In the genomic region with DNA sequence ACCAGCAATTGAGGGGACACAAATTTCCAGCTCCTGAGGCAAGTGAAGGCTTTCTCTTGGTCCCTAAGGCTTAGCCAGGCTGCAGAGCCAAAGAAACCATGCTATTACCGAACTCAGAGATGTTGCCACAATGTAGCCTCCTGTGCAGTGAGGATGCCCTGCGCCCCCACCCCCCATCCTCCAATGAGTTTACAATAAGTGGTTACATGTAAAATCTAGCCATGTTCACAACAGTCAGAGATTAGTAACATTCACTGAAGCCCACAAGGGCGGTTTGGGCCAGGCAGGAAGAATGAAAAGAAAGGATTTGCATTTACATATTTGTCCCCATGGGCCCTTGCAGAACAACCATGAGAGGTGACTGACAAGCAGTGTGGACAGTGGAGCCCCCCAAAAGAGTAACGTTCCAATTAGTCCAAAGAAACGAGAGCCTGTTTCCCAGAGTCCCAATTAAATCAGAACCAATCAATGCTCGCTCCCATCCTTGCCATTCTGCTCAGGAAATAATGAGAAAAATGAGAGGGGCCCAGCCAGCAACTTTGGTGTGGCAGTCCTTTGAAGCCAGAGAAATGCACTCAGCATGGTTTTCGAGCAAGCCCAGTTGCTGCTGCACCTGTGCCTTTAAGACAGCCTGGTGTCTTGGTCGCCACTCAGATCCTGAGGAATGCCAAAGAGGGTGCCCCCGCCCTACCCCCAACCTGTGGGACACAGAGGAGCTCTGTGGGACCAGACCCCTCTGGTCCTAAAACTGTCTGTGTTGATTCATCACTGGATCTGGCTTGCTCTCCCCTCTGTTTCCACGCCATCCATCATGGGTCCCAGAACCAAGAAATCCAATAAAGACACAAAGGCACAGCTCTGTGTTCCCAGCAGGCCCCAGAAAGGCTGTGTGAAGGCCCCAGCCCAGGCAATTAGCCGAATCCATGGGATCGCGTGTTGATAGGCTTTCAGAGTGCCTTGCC, we compare ENCODE assay signal across 11 mouse cellular contexts.
DNase-seq lines count a peak whose midpoint lies in the region; ATAC-seq lines count a peak whose summit lies in the region.
"Had no signal": no experiment of that assay in that cellular context is flagged by ENCODE, and none has a peak within 500 bp of the region (broad histone marks: within the 10 kb centered on the region; RNA-seq: fewer than 3 reads in every experiment).

No protein-coding gene starts in this region.

- H3K27ac ChIP-seq in hindbrain, embryonic 11.5 days (ENCODE audit: low read depth, low read length) = peak overlapping the region; percentile 39
- H3K27ac ChIP-seq in midbrain, embryonic 13.5 days = peak overlapping the region; percentile 75
- no peak overlapping the region for H3K27ac ChIP-seq in kidney, embryonic 14.5 days (ENCODE audit: low read depth, low read length)
- H3K27ac ChIP-seq: heart, embryonic 13.5 days had no signal

- ATAC-seq in hindbrain, embryonic 11.5 days (ENCODE audit: low FRiP score) = peak; percentile 58
- ATAC-seq in midbrain, embryonic 13.5 days = peak; percentile 86
- ATAC-seq in kidney, embryonic 14.5 days (ENCODE audit: low FRiP score, low TSS enrichment) = no peak
- no peak for ATAC-seq in cerebellum, adult (ENCODE audit: insufficient number of reproducible peaks, low FRiP score, low TSS enrichment)
- ATAC-seq: activated CD4-positive, CD25-positive, alpha-beta regulatory T cell, adult 4 months had no signal

- DNase-seq in Muller cell, postnatal 12 days (ENCODE audit: inconsistent ontology term) = peak; percentile 33
- peak; percentile 39 for DNase-seq in embryo, embryonic 11.5 days (ENCODE audit: low read depth, low spot score)
- peak; percentile 38 for DNase-seq in hindbrain, embryonic 11.5 days (ENCODE audit: low spot score)
- DNase-seq in spleen, adult 18-20 months = no peak
- DNase-seq: cerebellum, adult 11-12 months; liver had no signal

- H3K4me2 ChIP-seq in hindbrain, embryonic 11.5 days (replicated peaks; ENCODE audit: low read depth, low read length) = no peak overlapping the region
- H3K4me2 ChIP-seq in midbrain, embryonic 13.5 days (replicated peaks) = no peak overlapping the region
- no peak overlapping the region for H3K4me2 ChIP-seq in kidney, embryonic 14.5 days (replicated peaks; ENCODE audit: low read depth, low read length)
- H3K4me2 ChIP-seq: heart, embryonic 13.5 days had no signal

- H3K4me1 ChIP-seq in hindbrain, embryonic 11.5 days (replicated peaks; ENCODE audit: control insufficient read depth, insufficient read depth, low read length) = peaks cover 7% of the 10 kb centered on the region; the same call in 1 of the 2 replicates
- H3K4me1 ChIP-seq in midbrain, embryonic 13.5 days (replicated peaks) = peaks cover 52% of the 10 kb centered on the region
- H3K4me1 ChIP-seq in kidney, embryonic 14.5 days (ENCODE audit: control insufficient read depth, insufficient read depth, low read length) = no peaks in the 10 kb centered on the region; the same call in 1 of the 2 replicates
- H3K4me1 ChIP-seq: heart, embryonic 13.5 days had no signal

- H3K36me3 ChIP-seq in hindbrain, embryonic 11.5 days (ENCODE audit: control insufficient read depth, insufficient read depth, low read length) = no peaks in the 10 kb centered on the region
- H3K36me3 ChIP-seq in midbrain, embryonic 13.5 days = peaks cover 10% of the 10 kb centered on the region
- no peaks in the 10 kb centered on the region for H3K36me3 ChIP-seq in kidney, embryonic 14.5 days (ENCODE audit: control insufficient read depth, insufficient read depth, low read length)
- H3K36me3 ChIP-seq: heart, embryonic 13.5 days had no signal

- 36% methylated on average over 13 of the region's 13 CpGs for WGBS in hindbrain, embryonic 11.5 days
- WGBS in midbrain, embryonic 13.5 days = 19% methylated on average over 13 of the region's 13 CpGs
- 48% methylated on average over 13 of the region's 13 CpGs for WGBS in kidney, embryonic 14.5 days

- H3K4me3 ChIP-seq in hindbrain, embryonic 11.5 days (ENCODE audit: low read depth, low read length) = no peak overlapping the region
- no peak overlapping the region for H3K4me3 ChIP-seq in midbrain, embryonic 13.5 days (replicated peaks)
- no peak overlapping the region for H3K4me3 ChIP-seq in kidney, embryonic 14.5 days (ENCODE audit: low read length)
- H3K4me3 ChIP-seq: heart, embryonic 13.5 days had no signal

- H3K27me3 ChIP-seq in hindbrain, embryonic 11.5 days (ENCODE audit: control insufficient read depth, insufficient read depth, low read length) = peaks cover 15% of the 10 kb centered on the region
- H3K27me3 ChIP-seq in midbrain, embryonic 13.5 days = peaks cover 19% of the 10 kb centered on the region
- peaks cover 3% of the 10 kb centered on the region; the same call in 1 of the 2 replicates for H3K27me3 ChIP-seq in kidney, embryonic 14.5 days (ENCODE audit: control insufficient read depth, insufficient read depth, low read length)

- H3K9me3 ChIP-seq in hindbrain, embryonic 11.5 days (ENCODE audit: control insufficient read depth, low read length) = no peaks in the 10 kb centered on the region
- H3K9me3 ChIP-seq in midbrain, embryonic 13.5 days = no peaks in the 10 kb centered on the region
- no peaks in the 10 kb centered on the region for H3K9me3 ChIP-seq in kidney, embryonic 14.5 days (ENCODE audit: control insufficient read depth, low read length)
- H3K9me3 ChIP-seq: heart, embryonic 13.5 days had no signal

- peak overlapping the region; percentile 27; the same call in 1 of the 2 replicates for H3K9ac ChIP-seq in hindbrain, embryonic 11.5 days (ENCODE audit: low read depth, low read length)
- H3K9ac ChIP-seq in midbrain, embryonic 13.5 days (replicated peaks) = no peak overlapping the region
- H3K9ac ChIP-seq in kidney, embryonic 14.5 days (ENCODE audit: low read depth, low read length) = no peak overlapping the region
- H3K9ac ChIP-seq: heart, embryonic 13.5 days had no signal

Comparison
In these comparisons a context has a peak if more than half of its experiments do, and no peak if none do; other contexts are left out.
1. DNase-seq: peak in Muller cell, postnatal 12 days (single experiment), embryo, embryonic 11.5 days (single experiment) and hindbrain, embryonic 11.5 days (single experiment); none in spleen, adult 18-20 months (0 of 2).
2. ATAC-seq: peak in hindbrain, embryonic 11.5 days (single experiment) and midbrain, embryonic 13.5 days (single experiment); none in kidney, embryonic 14.5 days (single experiment) and cerebellum, adult (single experiment).